Mouse (Mus musculus) testis, adult 2 months (tissue): ENCODE data around the gene Pax7.

ENCODE experiments used
- CTCF ChIP-seq: fragments of 200-500 bp; IDR thresholded peaks from 2 replicates; pipeline ENCODE4 v1.5.1; 2012; ENCODE audit warnings: low read depth, mild to moderate bottlenecking, inconsistent platforms, low read length, moderate library complexity; ENCODE audit not compliant: control insufficient read depth, insufficient read depth, insufficient replicate concordance
- POLR2A ChIP-seq: fragments of 200-500 bp; IDR thresholded peaks from 2 replicates; pipeline ENCODE4 v1.6.1; 2012; ENCODE audit warnings: low read depth, mild to moderate bottlenecking, inconsistent platforms, low read length, moderate library complexity; ENCODE audit not compliant: control insufficient read depth

DNA sequence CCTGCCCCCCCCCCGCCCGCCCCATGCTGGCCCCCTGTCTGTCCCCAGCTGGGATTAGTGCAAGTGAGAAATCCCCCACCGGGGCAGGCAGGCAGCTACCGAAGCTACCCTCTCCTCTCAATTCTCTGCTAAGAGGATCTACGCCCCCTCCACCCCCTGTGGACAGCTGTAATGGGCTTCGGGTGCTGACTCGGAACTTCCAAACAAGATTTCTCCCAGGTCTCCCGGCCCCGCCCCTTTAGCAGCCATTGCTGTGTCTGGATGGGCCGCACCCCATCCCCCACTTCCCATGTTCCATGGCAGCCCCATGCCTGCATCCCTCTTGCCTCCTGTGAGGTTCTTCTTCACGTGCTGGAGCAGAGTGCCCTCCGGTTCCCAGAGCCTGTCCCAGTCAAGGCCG, 76.4 kb downstream of the Pax7 start:
- TF ChIP-seq CTCF = no peak
- no peak for TF ChIP-seq POLR2A
